Mouse (Mus musculus) ES-Bruce4 (cell line): Measurements from ENCODE around the gene Myh9. TPM values are rescaled to one million over a fixed set of nuclear protein-coding genes. Genes with fewer than 3 reads are reported as not detected.

Source experiments
- H3K27ac ChIP-seq: 2 replicates; pipeline ENCODE4 v1.5.1; 2012; ENCODE audit warnings: low read length, inconsistent platforms; ENCODE audit not compliant: insufficient read depth
- H3K27me3 ChIP-seq: 2 replicates; pipeline ENCODE4 v1.6.1; 2012; ENCODE audit warnings: mild to moderate bottlenecking, low read length, inconsistent platforms; ENCODE audit not compliant: control insufficient read depth, poor library complexity, insufficient read depth, severe bottlenecking
- H3K36me3 ChIP-seq: 2 replicates; pipeline ENCODE4 v1.6.1; 2012; ENCODE audit warnings: inconsistent platforms, mild to moderate bottlenecking, low read length, moderate library complexity; ENCODE audit not compliant: control insufficient read depth, poor library complexity, insufficient read depth, severe bottlenecking
- H3K4me1 ChIP-seq: one replicate; pipeline ENCODE4 v1.8.1; 2011; ENCODE audit warnings: low read length; ENCODE audit not compliant: control insufficient read depth, insufficient read depth
- H3K4me3 ChIP-seq: 2 replicates; pipeline ENCODE4 v1.5.1; 2011; ENCODE audit warnings: low read depth, mild to moderate bottlenecking, low read length
- H3K9ac ChIP-seq: 2 replicates; pipeline ENCODE4 v1.6.1; 2012; ENCODE audit warnings: low read depth, mild to moderate bottlenecking, inconsistent platforms; ENCODE audit not compliant: poor library complexity, severe bottlenecking
- H3K9me3 ChIP-seq: replicated peaks from 2 replicates; pipeline ENCODE4 v1.6.1; 2012; ENCODE audit warnings: mild to moderate bottlenecking, low read length, inconsistent platforms; ENCODE audit not compliant: control insufficient read depth, poor library complexity, insufficient read depth, severe bottlenecking
- CTCF ChIP-seq: IDR thresholded peaks from one replicate; pipeline ENCODE4 v1.8.1; 2011; ENCODE audit warnings: low read depth, low read length
- EP300 ChIP-seq: IDR thresholded peaks from 2 replicates; pipeline ENCODE4 v1.6.1; 2011; ENCODE audit warnings: low read depth, low read length; ENCODE audit not compliant: insufficient read depth
- POLR2A ChIP-seq: IDR thresholded peaks from one replicate; pipeline ENCODE4 v1.8.1; 2011; ENCODE audit warnings: low read length; ENCODE audit not compliant: insufficient read depth
- polyA plus RNA-seq: library from polyadenylated mRNA; stranded (reverse); fragments of >200 nt; gene quantifications from 2 replicates; pipeline ENCODE4 v1.2.4, GENCODE M21; 2011; ENCODE audit warnings: low read depth; ENCODE audit not compliant: missing spikeins, insufficient read depth, insufficient read length

Gene Myh9
- polyA plus RNA-seq, 1 experiment: 601 TPM

DNA sequence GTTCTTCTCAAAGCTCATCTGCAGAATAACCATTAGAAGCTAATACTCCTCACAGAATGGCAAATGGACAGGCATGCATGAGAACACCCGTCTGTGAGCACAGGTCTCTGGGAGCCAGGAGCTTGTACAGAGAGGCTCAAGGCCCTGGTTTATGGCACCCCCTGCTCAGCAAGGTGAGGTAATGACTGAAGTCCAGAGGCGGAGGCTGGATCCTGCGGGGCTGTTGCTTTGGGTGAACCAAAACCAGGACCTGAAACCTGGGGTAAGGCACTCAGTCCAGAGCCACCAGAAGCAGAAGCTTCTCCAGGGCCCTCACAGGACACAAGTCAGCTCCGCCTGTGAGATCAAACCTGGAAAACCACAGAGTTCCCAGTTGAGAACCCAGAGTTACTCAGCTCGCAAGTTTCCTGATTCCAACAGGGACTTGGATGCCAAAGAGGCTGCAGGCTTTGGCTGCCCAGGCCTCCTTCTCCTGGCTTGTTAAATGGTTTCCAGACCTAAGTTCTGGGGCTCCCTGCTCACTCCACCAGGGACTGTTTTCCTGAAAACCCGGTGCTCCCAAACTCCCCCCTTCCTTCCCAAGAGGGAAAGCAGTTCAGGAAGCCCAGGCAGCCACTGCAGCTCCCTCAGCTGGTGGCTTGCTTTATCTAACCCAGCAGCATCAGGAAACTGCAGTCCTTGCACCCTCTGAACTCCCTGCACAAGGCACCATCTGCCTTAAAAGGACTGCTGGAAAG, 28.2 kb downstream of the Myh9 start:
- TF ChIP-seq EP300 (no peak), CTCF (peak; percentile 17), POLR2A (no peak)
- Histone ChIP-seq H3K27me3 (no peaks in the 10 kb centered on the region), H3K36me3 (peaks cover 20% of the 10 kb centered on the region), H3K9ac (0 out of 2 replicates have a peak overlapping the region, but pooled peaks have one; percentile 48), H3K4me3 (no peak overlapping the region), H3K9me3 (no peaks in the 10 kb centered on the region), H3K4me1 (peaks cover 9% of the 10 kb centered on the region), H3K27ac (peak overlapping the region; percentile 87; the same call in 1 of the 2 replicates)

DNA sequence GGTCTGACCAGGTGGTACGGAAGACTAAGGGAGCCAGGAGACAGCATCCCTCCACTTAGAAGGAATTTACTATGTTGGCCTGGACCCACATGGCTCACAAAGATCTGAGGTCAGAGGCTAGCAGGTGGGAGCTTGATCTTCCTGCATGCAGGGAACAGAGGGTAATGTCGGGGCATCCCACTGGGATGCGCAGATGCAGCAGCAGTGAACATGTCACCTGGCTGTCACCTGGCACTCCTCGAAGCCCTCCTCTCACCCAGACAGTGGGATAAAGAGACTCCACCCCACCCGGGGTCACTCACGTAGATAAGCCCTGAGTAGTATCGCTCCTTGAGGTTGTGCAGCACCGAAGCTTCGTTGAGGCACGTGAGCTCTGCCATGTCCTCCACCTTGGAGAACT, 29.4 kb downstream of the Myh9 start:
- H3K4me3 ChIP-seq: no peak overlapping the region
- H3K27ac ChIP-seq: no peak overlapping the region
- H3K36me3 ChIP-seq: peaks cover 26% of the 10 kb centered on the region
- no peaks in the 10 kb centered on the region for H3K27me3 ChIP-seq
- TF ChIP-seq POLR2A: no peak
- TF ChIP-seq CTCF: no peak
- TF ChIP-seq EP300: no peak
- peaks cover 7% of the 10 kb centered on the region for H3K4me1 ChIP-seq
- H3K9me3 ChIP-seq: no peaks in the 10 kb centered on the region
- H3K9ac ChIP-seq: no peak overlapping the region

DNA sequence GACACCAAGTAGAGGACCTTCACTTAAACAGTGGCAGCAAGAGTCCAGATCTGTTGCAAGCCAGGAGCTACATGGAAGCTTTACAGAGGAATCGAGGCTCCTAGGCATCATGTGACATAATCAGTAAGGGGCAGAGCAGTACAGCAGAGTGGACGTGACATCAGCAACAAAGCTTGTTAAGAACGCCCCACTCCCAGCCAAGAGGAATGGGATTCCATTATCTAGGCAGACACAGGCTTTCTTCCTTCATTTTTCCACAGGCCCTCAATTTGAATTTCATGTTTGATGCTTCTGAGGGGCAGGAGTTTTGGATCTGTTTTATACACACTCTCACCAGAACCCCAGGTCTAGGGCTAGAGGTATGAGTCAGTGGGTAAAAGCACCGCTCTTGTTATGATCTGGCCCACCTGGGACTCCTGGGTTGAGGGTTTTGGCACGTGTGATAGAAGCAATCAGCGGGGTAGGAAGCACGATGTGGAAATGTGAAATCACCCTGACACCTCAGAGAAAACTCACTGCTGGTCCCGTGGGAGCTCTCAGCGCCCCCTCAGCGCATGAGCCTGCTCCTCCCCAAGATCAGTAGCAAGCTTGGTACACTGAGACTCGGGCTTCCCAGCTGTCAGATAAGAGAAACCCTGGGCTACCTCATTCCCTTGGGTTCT, 30.7 kb downstream of the Myh9 start:
- TF ChIP-seq CTCF: no peak
- TF ChIP-seq POLR2A: no peak
- TF ChIP-seq EP300: no peak
- Histone ChIP-seq H3K9me3 (no peaks in the 10 kb centered on the region), H3K36me3 (peaks cover 36% of the 10 kb centered on the region), H3K27me3 (no peaks in the 10 kb centered on the region), H3K9ac (no peak overlapping the region), H3K27ac (no peak overlapping the region), H3K4me3 (no peak overlapping the region), H3K4me1 (peaks cover 4% of the 10 kb centered on the region)

DNA sequence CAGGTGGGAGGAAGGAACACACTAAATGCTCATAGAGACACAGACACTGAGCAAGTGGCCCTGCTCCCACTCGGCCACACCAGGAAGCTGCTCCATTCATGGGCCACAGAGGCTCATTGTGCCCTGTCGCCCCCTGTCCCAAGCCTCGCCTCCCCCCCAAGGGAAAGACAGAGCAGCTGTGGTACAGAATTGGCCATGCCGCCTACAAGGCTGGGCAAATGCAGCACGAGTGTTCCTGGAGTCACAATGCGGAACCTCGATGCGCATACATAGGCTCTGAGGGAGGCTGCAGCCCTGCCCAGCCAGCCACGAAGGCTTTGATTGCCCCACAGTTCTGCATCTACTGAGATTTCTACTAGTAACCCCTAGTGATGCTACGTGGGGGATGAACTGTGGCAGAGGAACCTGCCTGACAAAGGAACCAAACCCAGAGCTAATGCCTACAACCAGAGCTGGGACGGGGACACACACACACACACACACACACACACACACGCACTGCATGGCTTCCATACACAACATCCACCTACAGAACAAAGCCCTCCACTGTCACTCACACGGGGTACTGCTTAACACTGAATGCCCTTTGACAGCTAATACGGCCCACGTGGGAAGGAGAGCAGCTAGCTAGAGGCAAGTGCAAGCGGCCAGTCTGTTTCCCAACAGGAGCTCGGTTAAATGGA, 31.4 kb downstream of the Myh9 start:
- no peak overlapping the region for H3K9ac ChIP-seq

DNA sequence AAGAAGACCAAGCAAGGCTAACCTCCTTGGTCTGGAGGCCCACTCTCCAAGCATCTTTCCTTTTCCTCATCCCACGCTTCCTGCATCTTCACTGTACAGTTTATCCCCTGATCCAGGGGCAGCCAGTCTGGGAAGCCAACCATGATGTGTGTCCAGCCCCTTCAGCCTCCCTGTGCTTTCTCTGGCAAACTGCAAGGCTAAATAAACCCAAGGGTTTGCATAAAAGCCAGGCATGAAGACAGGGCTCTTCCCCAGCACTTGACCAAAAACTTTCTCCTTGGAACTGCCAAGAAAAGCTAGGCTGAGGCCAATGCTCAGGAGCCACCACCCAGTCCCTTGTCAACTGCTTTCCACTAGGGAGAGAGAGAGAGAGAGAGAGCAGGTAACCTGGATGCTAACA, 32.5 kb downstream of the Myh9 start:
- Histone ChIP-seq H3K27ac (no peak overlapping the region), H3K36me3 (peaks cover 40% of the 10 kb centered on the region)

More for the DNA sequence above, 31.4 kb downstream of the Myh9 start:
- Histone ChIP-seq H3K4me3 (no peak overlapping the region), H3K9me3 (no peaks in the 10 kb centered on the region), H3K4me1 (peaks cover 4% of the 10 kb centered on the region), H3K27ac (no peak overlapping the region), H3K27me3 (no peaks in the 10 kb centered on the region), H3K36me3 (peaks cover 36% of the 10 kb centered on the region)
- TF ChIP-seq POLR2A (no peak), EP300 (no peak), CTCF (no peak)

DNA sequence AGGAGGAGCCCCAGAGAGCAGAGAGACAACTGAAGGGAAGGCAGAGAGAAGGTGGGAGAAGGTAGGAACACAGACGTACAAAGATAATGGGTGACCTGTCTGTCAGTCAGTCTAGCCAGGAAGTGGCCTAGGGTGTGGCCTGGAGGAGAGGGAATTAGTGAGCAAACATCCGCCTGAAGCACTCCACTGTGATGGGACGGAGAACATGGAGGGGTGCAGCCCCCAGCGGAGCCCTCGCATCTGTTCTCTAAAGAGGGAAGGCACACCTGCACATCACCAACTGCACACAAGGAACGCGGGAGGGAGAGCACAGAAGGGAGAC, 34.8 kb downstream of the Myh9 start:
- no peaks in the 10 kb centered on the region for H3K9me3 ChIP-seq
- TF ChIP-seq POLR2A (no peak), CTCF (no peak), EP300 (no peak)
- no peaks in the 10 kb centered on the region for H3K27me3 ChIP-seq
- no peak overlapping the region for H3K4me3 ChIP-seq
- peaks cover 36% of the 10 kb centered on the region for H3K36me3 ChIP-seq
- 0 out of 2 replicates have a peak overlapping the region, but pooled peaks have one; percentile 7 for H3K27ac ChIP-seq
- no peak overlapping the region for H3K9ac ChIP-seq
- H3K4me1 ChIP-seq: peaks cover 4% of the 10 kb centered on the region

More for the DNA sequence above, 32.5 kb downstream of the Myh9 start:
- H3K4me1 ChIP-seq: peaks cover 4% of the 10 kb centered on the region
- H3K27me3 ChIP-seq: no peaks in the 10 kb centered on the region
- no peak overlapping the region for H3K9ac ChIP-seq
- H3K4me3 ChIP-seq: no peak overlapping the region
- H3K9me3 ChIP-seq: no peaks in the 10 kb centered on the region
- TF ChIP-seq EP300: no peak
- no peak for TF ChIP-seq POLR2A
- no peak for TF ChIP-seq CTCF
